Mouse (Mus musculus) left cerebral cortex, postnatal 25 days (tissue): ENCODE measurements around the gene Tph2. TPM values are rescaled to one million over a fixed set of nuclear protein-coding genes. Genes with fewer than 3 reads are reported as not detected.
"Not testable (repeated sequence)": the region's sequence is repeated elsewhere in the genome, so short reads cannot be mapped to it uniquely, and the experiment has no call there.

ENCODE experiments used
- DNase-seq, 2 experiments: peaks; one replicate each; pipeline ENCODE4 v3.0.0; 2022; ENCODE audit warnings: low spot score in 2 of 2, mixed read lengths in 1 of 2
- intact Hi-C: fragments of 180-260 bp; cut with DNase I; formaldehyde crosslinking; loops from one replicate; pipeline ENCODE4 v1.15.1; 2025
- total RNA-seq, 2 experiments: library from RNA; stranded (reverse); gene quantifications; 2 replicates each; pipeline ENCODE4 v1.2.3; 2021

Gene Tph2
- total RNA-seq: 1 to 10 TPM in 1 of 2 experiments, under 1 TPM in 1; 0.43 to 1.2 TPM

- intact Hi-C loops: no loop called here
- DNase-seq: peak; percentile 45 to 59
Measured at GRCm38 (mm10) chr10:115184697-115185096, at the start of gene Tph2. Tph2 (minus strand) TSS chr10:115185022.

- intact Hi-C loops: no loop called here
- DNase-seq: no peak
Measured at GRCm38 (mm10) chr10:115233798-115234197, 49.0 kb upstream of the Tph2 start.

GRCm38 (mm10) chr10:115232513-115232912, 47.7 kb upstream of the Tph2 start:
- intact Hi-C loops: no loop called here
- DNase-seq: no peak

- DNase-seq: no peak
- intact Hi-C loops: no loop called here
Measured at GRCm38 (mm10) chr10:115229023-115229422, 44.2 kb upstream of the Tph2 start.

GRCm38 (mm10) chr10:115226586-115226985, 41.8 kb upstream of the Tph2 start:
- intact Hi-C loops: no loop called here
- DNase-seq: no peak

GRCm38 (mm10) chr10:115223845-115224244, 39.0 kb upstream of the Tph2 start:
- intact Hi-C loops: no loop called here
- DNase-seq: peak in 1 of 2 experiments; percentile 14

- no peak for DNase-seq
- intact Hi-C loops: no loop called here
Measured at GRCm38 (mm10) chr10:115212916-115213580, 28.2 kb upstream of the Tph2 start.

GRCm38 (mm10) chr10:115205825-115206224, 21.0 kb upstream of the Tph2 start:
- intact Hi-C loops: no loop called here
- DNase-seq: no peak

- DNase-seq: no peak
- intact Hi-C loops: no loop called here
Measured at GRCm38 (mm10) chr10:115205284-115205683, 20.5 kb upstream of the Tph2 start.

- intact Hi-C loops: no loop called here
- DNase-seq: no peak
Measured at GRCm38 (mm10) chr10:115191214-115191613, 6.4 kb upstream of the Tph2 start.

GRCm38 (mm10) chr10:115187390-115187789, 2.6 kb upstream of the Tph2 start:
- DNase-seq: no peak
- intact Hi-C loops: no loop called here

GRCm38 (mm10) chr10:115181034-115181433, 3.8 kb downstream of the Tph2 start:
- intact Hi-C loops: no loop called here
- DNase-seq: no peak

- intact Hi-C loops, DNase-seq: not testable (repeated sequence)
Measured at GRCm38 (mm10) chr10:115178019-115178418, 6.8 kb downstream of the Tph2 start.

- intact Hi-C loops: no loop called here
- DNase-seq: peak in 1 of 2 experiments; percentile 19
Measured at GRCm38 (mm10) chr10:115175591-115175991, 9.2 kb downstream of the Tph2 start.

GRCm38 (mm10) chr10:115173336-115173735, 11.5 kb downstream of the Tph2 start:
- intact Hi-C loops: no loop called here
- DNase-seq: no peak

GRCm38 (mm10) chr10:115171351-115171818, 13.4 kb downstream of the Tph2 start:
- intact Hi-C loops: no loop called here
- DNase-seq: peak; percentile 26 to 31

GRCm38 (mm10) chr10:115170496-115171350, 14.1 kb downstream of the Tph2 start:
- intact Hi-C loops: no loop called here
- DNase-seq: no peak

GRCm38 (mm10) chr10:115169410-115169809, 15.4 kb downstream of the Tph2 start:
- no peak for DNase-seq
- intact Hi-C loops: no loop called here

- no peak for DNase-seq
- intact Hi-C loops: no loop called here
Measured at GRCm38 (mm10) chr10:115160289-115160688, 24.5 kb downstream of the Tph2 start.

- intact Hi-C loops: no loop called here
- peak in 1 of 2 experiments; percentile 9 for DNase-seq
Measured at GRCm38 (mm10) chr10:115147308-115147707, 37.5 kb downstream of the Tph2 start.
